Mouse (Mus musculus) left cerebral cortex, adult 9 months (tissue): ENCODE measurements around the gene Atl2.
A peak's percentile ranks its signal among the peaks of the same experiment; 100 is the strongest.

Experiments
- DNase-seq, 2 experiments: peaks; one replicate each; pipeline ENCODE4 v3.0.0; 2022; ENCODE audit warnings: low spot score in 2 of 2

The Atl2 gene

GRCm38 (mm10) chr17:79898156-79898746 is 2.3 kb upstream of the Atl2 start:
- DNase-seq, result no peak

GRCm38 (mm10) chr17:79897666-79898065 is 1.7 kb upstream of the Atl2 start:
- DNase-seq, result no peak

GRCm38 (mm10) chr17:79894971-79895882 is 696 bp downstream of the Atl2 start:
- peak in 1 of 2 experiments; percentile 60 for DNase-seq

GRCm38 (mm10) chr17:79894054-79894453 is 1.9 kb downstream of the Atl2 start:
- DNase-seq, result no peak

- no peak for DNase-seq
Observed at GRCm38 (mm10) chr17:79891944-79892343, 4.0 kb downstream of the Atl2 start.

GRCm38 (mm10) chr17:79887926-79888325 is 8.0 kb downstream of the Atl2 start:
- no peak for DNase-seq

- DNase-seq, result no peak
Observed at GRCm38 (mm10) chr17:79883198-79883597, 12.7 kb downstream of the Atl2 start.

GRCm38 (mm10) chr17:79865027-79865426 is 30.9 kb downstream of the Atl2 start:
- DNase-seq, result no peak

GRCm38 (mm10) chr17:79864503-79864902 is 31.4 kb downstream of the Atl2 start:
- no peak for DNase-seq

GRCm38 (mm10) chr17:79862038-79862437 is 33.9 kb downstream of the Atl2 start:
- no peak for DNase-seq

- peak in 1 of 2 experiments; percentile 25 for DNase-seq
Observed at GRCm38 (mm10) chr17:79855533-79855932, 40.4 kb downstream of the Atl2 start.

- DNase-seq, result no peak
Observed at GRCm38 (mm10) chr17:79848385-79848784, 47.5 kb downstream of the Atl2 start.

- DNase-seq, result no peak
Observed at GRCm38 (mm10) chr17:79846182-79846581, 49.7 kb downstream of the Atl2 start.

- DNase-seq, result no peak
Observed at GRCm38 (mm10) chr17:79845695-79846094, 50.2 kb downstream of the Atl2 start.

- peak in 1 of 2 experiments; percentile 78 for DNase-seq
Observed at GRCm38 (mm10) chr17:79840254-79841238, 55.4 kb downstream of the Atl2 start.

GRCm38 (mm10) chr17:79836978-79837377 is 58.9 kb downstream of the Atl2 start:
- DNase-seq, result no peak

GRCm38 (mm10) chr17:79835714-79836373 is 60.1 kb downstream of the Atl2 start:
- DNase-seq, result no peak

- DNase-seq, result no peak
Observed at GRCm38 (mm10) chr17:79832284-79832683, 63.6 kb downstream of the Atl2 start.

GRCm38 (mm10) chr17:79826482-79827034 is 69.4 kb downstream of the Atl2 start:
- DNase-seq, result no peak

- peak in 1 of 2 experiments; percentile 12 for DNase-seq
Observed at GRCm38 (mm10) chr17:79825241-79826030, 70.5 kb downstream of the Atl2 start.
